Mouse (Mus musculus) E14TG2a.4 (cell line): ENCODE data around the gene Mgat2.

Experiments
- CTCF ChIP-seq: conservative IDR thresholded peaks from 2 replicates; pipeline ENCODE4 v1.5.1; 2014; ENCODE audit warnings: low read length
- NANOG ChIP-seq: IDR thresholded peaks from 2 replicates; pipeline ENCODE4 v1.6.1; 2014; ENCODE audit warnings: borderline replicate concordance, low read length, mixed read lengths
- POU5F1 ChIP-seq: IDR thresholded peaks from 2 replicates; pipeline ENCODE4 v1.6.1; 2014; ENCODE audit warnings: low read length, borderline replicate concordance

DNA sequence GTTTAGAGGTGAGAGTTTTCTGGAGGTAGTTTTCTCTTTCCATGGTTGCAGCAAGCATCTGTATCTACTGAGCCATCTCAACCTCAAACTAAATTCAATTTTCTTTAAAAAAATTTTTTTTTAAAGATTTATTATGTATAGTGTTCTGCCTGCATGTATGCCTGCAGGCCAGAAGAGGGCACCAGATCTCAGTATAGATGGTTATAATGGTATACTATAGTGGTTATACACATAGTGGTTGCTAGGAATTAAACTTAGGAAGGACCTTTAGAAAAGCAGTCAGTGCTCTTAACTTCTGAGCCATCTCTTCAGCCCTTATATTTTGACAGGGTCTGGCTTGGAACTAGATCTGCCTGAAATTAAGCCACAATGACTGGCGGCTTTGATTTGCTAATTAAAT, 6.6 kb downstream of the Mgat2 start:
- TF ChIP-seq CTCF (peak; percentile 39), POU5F1 (no peak), NANOG (no peak)
